Mouse (Mus musculus) megakaryocyte, embryonic 14.5 days (primary cell): ENCODE measurements around the gene Gm21915.

Experiments used
- FLI1 ChIP-seq: IDR thresholded peaks from 2 replicates; pipeline ENCODE4 v1.6.1; 2012; ENCODE audit warnings: low read length, inconsistent platforms, mixed read lengths
- GATA1 ChIP-seq: IDR thresholded peaks from 3 replicates; pipeline ENCODE4 v1.6.1; 2012; ENCODE audit warnings: mixed read lengths, low read length, inconsistent platforms, borderline replicate concordance

DNA sequence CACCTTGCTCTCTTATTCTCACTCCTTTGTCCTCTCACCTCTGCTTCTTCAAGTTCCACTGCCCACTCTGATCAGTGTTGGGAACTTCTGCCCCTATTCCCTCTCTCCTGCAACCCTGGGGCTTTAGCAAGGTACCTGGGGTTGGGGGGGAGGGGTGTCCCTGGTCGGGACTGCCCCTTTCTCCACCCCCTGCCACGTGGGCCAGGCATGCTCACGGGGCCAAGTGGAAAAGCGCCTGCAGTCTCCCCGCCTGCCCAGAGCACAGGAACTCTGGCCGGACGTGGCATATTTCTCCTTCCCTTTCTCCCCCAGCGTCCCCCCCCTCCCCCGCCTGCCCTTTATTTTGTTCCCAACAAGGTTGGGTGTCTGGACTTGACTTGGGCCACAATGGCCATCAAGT lies 17.7 kb upstream of the Gm21915 start:
- TF ChIP-seq GATA1 = no peak
- no peak for TF ChIP-seq FLI1
